Mouse (Mus musculus) stomach, postnatal 0 days (tissue): ENCODE measurements at regions not wholly inside any gene's neighbourhood (a gene's known extent, or its start where the extent isn't known, plus 50 kb on each side); places are given as distances from the start of the nearest gene placed in this dataset.
"Not testable (repeated sequence)": the region's sequence is repeated elsewhere in the genome, so short reads cannot be mapped to it uniquely, and the experiment has no call there.

Experiments
- ATAC-seq: fragments of 200-750 bp; cut with Nextera tagmentation; 2 replicates; pipeline ENCODE4 v1.8.0; 2017; ENCODE audit not compliant: low FRiP score, low TSS enrichment
- DNase-seq: peaks from one replicate; pipeline ENCODE4 v3.0.0-alpha.2; 2016; ENCODE audit warnings: low spot score
- H3K27ac ChIP-seq: fragments of 300-500 bp; sonication (generic); replicated peaks from 2 replicates; pipeline ENCODE4 v1.5.1; 2014; ENCODE audit warnings: mild to moderate bottlenecking, control low read depth
- H3K27me3 ChIP-seq: fragments of 300-500 bp; sonication (generic); 2 replicates; pipeline ENCODE4 v1.6.1; 2014; ENCODE audit warnings: low read length; ENCODE audit not compliant: control insufficient read depth, insufficient read depth
- H3K36me3 ChIP-seq: fragments of 300-500 bp; sonication (generic); 2 replicates; pipeline ENCODE4 v1.6.1; 2014; ENCODE audit warnings: low read length, mixed read lengths; ENCODE audit not compliant: control insufficient read depth, insufficient read depth
- H3K4me1 ChIP-seq: fragments of 300-500 bp; sonication (generic); replicated peaks from 2 replicates; pipeline ENCODE4 v1.6.1; 2014; ENCODE audit warnings: antibody characterized with exemption; ENCODE audit not compliant: control insufficient read depth, insufficient read depth
- H3K4me2 ChIP-seq: fragments of 300-500 bp; sonication (generic); replicated peaks from 2 replicates; pipeline ENCODE4 v1.6.1; 2014; ENCODE audit warnings: low read depth, mild to moderate bottlenecking, control low read depth, moderate library complexity
- H3K4me3 ChIP-seq: fragments of 300-500 bp; sonication (generic); 2 replicates; pipeline ENCODE4 v1.5.1; 2014; ENCODE audit warnings: low read depth, low read length, control low read depth
- H3K9ac ChIP-seq: fragments of 300-500 bp; sonication (generic); 2 replicates; pipeline ENCODE4 v1.6.1; 2014; ENCODE audit warnings: mild to moderate bottlenecking, low read length, control low read depth, mixed read lengths
- H3K9me3 ChIP-seq: fragments of 300-500 bp; sonication (generic); 2 replicates; pipeline ENCODE4 v1.6.1; 2016; ENCODE audit warnings: low read length; ENCODE audit not compliant: control insufficient read depth
- CTCF ChIP-seq: IDR thresholded peaks from 2 replicates; pipeline ENCODE4 v1.5.1; 2016; ENCODE audit warnings: antibody characterized with exemption, low read depth, mild to moderate bottlenecking, moderate library complexity
- EP300 ChIP-seq: optimal IDR thresholded peaks from 2 replicates; pipeline ENCODE3; 2016; ENCODE audit warnings: antibody characterized with exemption
- whole genome bisulfite sequencing: fragments of 180-500 bp; shearing (Covaris S2); extraction: QIAGEN DNeasy Blood & Tissue Kit; methylation state at CpG from one replicate; pipeline ENCODE4 v1.1.7; 2014; 5-methylcytosine and 5-hydroxymethylcytosine counted together

DNA sequence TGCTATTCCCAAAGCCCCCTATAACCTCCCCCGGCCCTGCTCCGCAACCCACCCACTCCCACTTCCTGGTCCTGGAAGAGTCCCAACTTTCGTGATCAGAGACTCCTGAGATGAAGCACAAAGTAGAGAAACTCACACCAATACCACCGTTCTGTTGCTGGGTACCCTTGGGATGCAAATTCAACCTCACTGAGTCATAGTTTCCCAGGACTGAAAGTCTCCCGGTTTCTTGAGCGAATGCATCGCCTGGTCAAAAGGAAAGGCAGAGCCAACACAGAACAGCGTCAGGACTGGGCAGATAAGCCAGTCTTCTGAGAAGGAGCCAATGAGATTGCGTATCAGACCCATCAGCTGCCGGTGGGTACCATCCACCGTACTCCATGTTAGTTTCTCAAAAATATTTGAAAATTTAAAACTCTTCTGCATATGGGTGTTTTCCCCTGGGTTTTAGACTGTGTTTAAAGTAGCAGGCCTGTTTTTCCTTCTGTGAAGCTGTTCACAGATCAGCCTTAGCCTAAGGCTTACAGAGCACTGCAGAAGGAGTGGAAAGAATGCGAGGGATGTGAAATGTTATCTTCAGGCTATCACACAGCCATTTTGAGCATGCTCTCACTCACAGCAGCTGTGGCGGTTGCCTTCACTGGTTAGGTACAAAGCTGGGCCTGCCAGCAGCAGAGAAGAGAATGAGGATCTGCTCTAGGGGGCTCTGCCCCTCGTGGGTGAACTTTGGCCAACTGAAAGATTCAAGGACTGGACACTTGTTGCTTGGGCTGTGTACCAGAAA is 77.0 kb upstream of the Zmat1 start:
- H3K27me3 ChIP-seq, DNase-seq, H3K36me3 ChIP-seq, H3K27ac ChIP-seq, H3K9me3 ChIP-seq, H3K9ac ChIP-seq, H3K4me3 ChIP-seq, H3K4me2 ChIP-seq, H3K4me1 ChIP-seq: not testable (repeated sequence)
- 0 out of 2 replicates have a peak, but pooled peaks have one; percentile 24 for ATAC-seq
- WGBS: 69% methylated on average over 13 of the region's 14 CpGs

DNA sequence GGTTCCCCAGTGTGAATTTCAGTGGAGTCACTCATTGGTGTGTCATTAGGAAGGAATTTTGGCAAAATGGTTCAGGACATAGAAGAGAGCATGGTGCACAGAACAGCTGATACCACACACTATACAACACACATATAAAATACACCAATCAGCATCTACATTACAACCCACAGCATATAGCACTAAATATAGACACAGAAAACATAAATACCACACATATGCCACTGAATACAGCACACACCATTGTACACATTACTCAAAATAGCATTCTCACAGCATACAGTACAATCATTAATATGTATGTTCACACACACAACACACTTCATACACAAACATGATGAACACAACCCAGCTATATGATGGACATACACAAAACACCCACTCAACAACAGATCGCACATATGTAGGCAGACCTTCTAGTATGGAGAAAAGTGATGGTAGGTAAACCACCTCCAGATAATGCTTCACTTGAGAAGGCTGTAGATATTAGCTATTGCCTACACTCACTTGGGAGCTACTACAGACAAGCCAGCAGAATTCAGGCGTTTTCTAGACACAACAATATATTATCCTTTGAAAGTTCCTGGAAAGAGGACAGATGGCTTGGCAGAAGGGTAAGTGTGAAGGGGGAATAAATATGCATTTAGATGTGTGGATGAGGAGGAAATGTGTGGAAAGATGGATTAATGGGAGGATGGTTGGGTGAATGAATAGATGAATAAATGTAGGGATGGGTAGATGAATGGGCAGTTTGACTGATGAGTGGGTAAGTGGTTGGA is 71.6 kb upstream of the Zmat1 start:
- no peak overlapping the region for H3K4me2 ChIP-seq
- no peak for DNase-seq
- WGBS: 69% methylated on average over 2 of the region's 2 CpGs
- no peak overlapping the region for H3K4me3 ChIP-seq
- no peak for TF ChIP-seq CTCF
- no peak for TF ChIP-seq EP300
- H3K27me3 ChIP-seq: no peaks in the 10 kb centered on the region
- H3K9ac ChIP-seq: no peak overlapping the region
- no peaks in the 10 kb centered on the region for H3K36me3 ChIP-seq
- no peak overlapping the region for H3K27ac ChIP-seq
- H3K4me1 ChIP-seq: no peaks in the 10 kb centered on the region
- no peak for ATAC-seq
- H3K9me3 ChIP-seq: no peaks in the 10 kb centered on the region

DNA sequence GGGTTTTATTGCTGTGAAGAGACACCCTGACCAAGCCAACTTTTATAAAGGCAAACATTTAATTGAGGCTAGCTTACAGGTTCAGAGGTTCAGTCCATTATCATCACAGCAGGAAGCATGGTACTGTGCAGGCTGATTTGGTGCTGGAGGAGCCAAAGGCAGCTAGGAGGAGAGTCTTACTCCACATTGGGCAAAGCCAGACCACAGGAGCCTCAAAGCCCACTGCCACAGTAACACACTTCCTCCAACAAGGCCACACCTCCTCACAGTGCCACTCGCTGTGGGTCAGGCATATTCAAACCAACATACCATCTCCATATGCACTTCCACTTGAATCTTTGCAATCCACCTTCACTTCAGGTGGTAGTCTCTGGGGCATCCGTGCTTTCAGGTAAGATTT is 70.4 kb upstream of the Zmat1 start:
- Histone ChIP-seq H3K27ac (no peak overlapping the region), H3K4me1 (no peaks in the 10 kb centered on the region), H3K4me3 (no peak overlapping the region), H3K4me2 (no peak overlapping the region), H3K9ac (no peak overlapping the region), H3K36me3 (no peaks in the 10 kb centered on the region), H3K9me3 (no peaks in the 10 kb centered on the region), H3K27me3 (no peaks in the 10 kb centered on the region)
- no peak for TF ChIP-seq EP300
- no peak for TF ChIP-seq CTCF
- DNase-seq: no peak
- 83% methylated on average over 2 of the region's 2 CpGs for WGBS
- ATAC-seq: no peak

DNA sequence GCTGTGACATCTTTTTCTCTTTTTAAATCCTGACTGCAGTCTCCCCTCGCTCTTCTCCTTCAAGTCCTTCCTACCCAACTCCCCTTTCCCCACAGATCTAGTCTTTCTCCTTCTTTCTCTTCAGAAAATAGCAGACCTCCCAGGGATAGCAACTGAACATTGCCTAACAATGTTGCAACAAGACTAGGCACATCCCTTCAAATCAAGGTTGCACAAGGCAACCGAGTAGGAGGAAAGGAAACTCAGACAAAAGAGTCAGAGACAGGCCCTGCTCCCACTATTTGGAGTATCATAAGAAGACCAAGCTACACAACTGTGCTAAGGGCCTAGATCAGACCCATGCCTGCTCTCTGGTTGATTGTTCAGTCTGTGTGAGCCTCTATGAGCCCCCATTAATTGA is 66.9 kb upstream of the Zmat1 start:
- WGBS: 70% methylated on average over 2 of the region's 2 CpGs
- ATAC-seq: no peak

DNA sequence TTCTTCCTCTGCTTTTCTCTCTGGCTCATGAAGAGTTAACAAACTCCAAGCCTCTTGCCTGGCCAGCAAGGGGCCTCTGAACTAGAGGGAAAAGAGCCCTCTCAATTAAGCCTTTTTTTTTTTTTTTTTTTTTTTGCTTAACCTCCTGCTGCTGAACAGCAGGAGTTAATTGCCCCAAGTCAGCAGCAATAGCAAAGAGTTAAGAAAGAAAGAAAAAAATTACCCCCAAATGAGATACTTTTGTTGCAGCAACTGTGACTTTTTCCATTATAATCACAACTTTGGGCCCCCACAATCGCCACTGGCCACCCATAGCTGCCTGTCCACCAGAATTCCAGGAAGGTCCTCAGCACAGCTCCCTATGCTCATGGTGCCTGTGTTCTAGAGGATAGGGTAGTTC is 60.4 kb upstream of the Zmat1 start:
- Histone ChIP-seq H3K36me3 (no peaks in the 10 kb centered on the region), H3K27me3 (no peaks in the 10 kb centered on the region), H3K9ac (no peak overlapping the region), H3K4me1 (no peaks in the 10 kb centered on the region), H3K9me3 (no peaks in the 10 kb centered on the region), H3K27ac (no peak overlapping the region), H3K4me2 (no peak overlapping the region), H3K4me3 (no peak overlapping the region)
- TF ChIP-seq CTCF: no peak
- no peak for DNase-seq
- no peak for ATAC-seq
- 12% methylated on average over 1 of the region's 1 CpGs for WGBS

More for the DNA sequence above, 66.9 kb upstream of the Zmat1 start:
- DNase-seq: no peak
- H3K9me3 ChIP-seq: no peaks in the 10 kb centered on the region
- no peaks in the 10 kb centered on the region for H3K27me3 ChIP-seq
- H3K27ac ChIP-seq: no peak overlapping the region
- no peaks in the 10 kb centered on the region for H3K36me3 ChIP-seq
- no peak overlapping the region for H3K4me3 ChIP-seq
- TF ChIP-seq EP300 (no peak), CTCF (no peak)
- no peaks in the 10 kb centered on the region for H3K4me1 ChIP-seq
- H3K4me2 ChIP-seq: no peak overlapping the region
- no peak overlapping the region for H3K9ac ChIP-seq

DNA sequence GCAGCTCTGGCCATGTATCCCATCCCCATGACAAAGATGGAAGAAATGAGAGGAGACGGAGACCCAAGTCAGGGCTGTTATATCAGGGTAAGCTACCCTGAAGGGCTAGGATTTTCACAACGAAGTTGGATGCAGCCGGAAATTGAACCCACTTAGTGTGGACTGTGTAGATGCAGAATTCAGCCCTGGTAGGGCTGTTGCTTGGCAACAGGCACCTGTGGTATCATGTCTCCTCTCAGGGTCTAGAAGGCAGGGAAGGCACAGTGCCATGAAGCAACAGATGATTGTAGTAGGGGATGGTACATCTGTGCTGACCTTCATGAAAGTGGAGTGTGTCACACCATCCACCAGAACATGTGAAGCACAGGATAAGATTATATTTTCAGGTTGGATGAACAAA is 51.2 kb upstream of the Zmat1 start:
- Histone ChIP-seq H3K36me3 (no peaks in the 10 kb centered on the region), H3K9ac (no peak overlapping the region), H3K4me3 (no peak overlapping the region), H3K27me3 (no peaks in the 10 kb centered on the region), H3K9me3 (no peaks in the 10 kb centered on the region), H3K4me1 (no peaks in the 10 kb centered on the region), H3K4me2 (no peak overlapping the region), H3K27ac (no peak overlapping the region)
- ATAC-seq: no peak
- 80% methylated on average over 3 of the region's 3 CpGs for WGBS
- DNase-seq: no peak
- TF ChIP-seq CTCF (no peak), EP300 (no peak)
